Mouse (Mus musculus) fibroblast of lung, adult 2 months (primary cell): ENCODE measurements around the gene Dkkl1.
"Not testable (repeated sequence)": the region's sequence is repeated elsewhere in the genome, so short reads cannot be mapped to it uniquely, and the experiment has no call there.

Experiments
- DNase-seq: peaks from one replicate; pipeline ENCODE4 v3.0.0-alpha.2; 2011; ENCODE audit warnings: low read depth

Gene Dkkl1

GRCm38 (mm10) chr7:45211851-45212251 is at the start of gene Dkkl1:
TSS of gene Dkkl1 (minus strand) at chr7:45212147.
- no peak for DNase-seq

GRCm38 (mm10) chr7:45259281-45259680 is 47.3 kb upstream of the Dkkl1 start:
- no peak for DNase-seq

GRCm38 (mm10) chr7:45257063-45257840 is 45.3 kb upstream of the Dkkl1 start:
- no peak for DNase-seq

- DNase-seq: not testable (repeated sequence)
Observed at GRCm38 (mm10) chr7:45255822-45256221, 43.9 kb upstream of the Dkkl1 start.

GRCm38 (mm10) chr7:45253806-45254205 is 41.9 kb upstream of the Dkkl1 start:
- no peak for DNase-seq

GRCm38 (mm10) chr7:45247666-45248065 is 35.7 kb upstream of the Dkkl1 start:
- no peak for DNase-seq

GRCm38 (mm10) chr7:45241389-45241749 is 29.4 kb upstream of the Dkkl1 start:
- DNase-seq: no peak

- DNase-seq: no peak
Observed at GRCm38 (mm10) chr7:45240633-45241388, 28.9 kb upstream of the Dkkl1 start, which contains the start of gene Slc6a16. TSS of gene Slc6a16 (plus strand) at chr7:45241085.

GRCm38 (mm10) chr7:45240109-45240508 is 28.2 kb upstream of the Dkkl1 start:
- no peak for DNase-seq

- DNase-seq: no peak
Observed at GRCm38 (mm10) chr7:45238723-45239496, 27.0 kb upstream of the Dkkl1 start, which contains the start of gene Cd37. TSS of gene Cd37 (minus strand) at chr7:45239115.

GRCm38 (mm10) chr7:45237747-45238699 is 26.1 kb upstream of the Dkkl1 start:
- no peak for DNase-seq

- DNase-seq: no peak
Observed at GRCm38 (mm10) chr7:45235656-45236180, 23.8 kb upstream of the Dkkl1 start.

- DNase-seq: no peak
Observed at GRCm38 (mm10) chr7:45234922-45235571, 23.1 kb upstream of the Dkkl1 start.

GRCm38 (mm10) chr7:45234333-45234841 is 22.4 kb upstream of the Dkkl1 start:
- no peak for DNase-seq

GRCm38 (mm10) chr7:45233580-45234332 is 21.8 kb upstream of the Dkkl1 start:
- DNase-seq: no peak

- no peak for DNase-seq
Observed at GRCm38 (mm10) chr7:45232716-45233465, 20.9 kb upstream of the Dkkl1 start.

GRCm38 (mm10) chr7:45231941-45232340 is 20.0 kb upstream of the Dkkl1 start:
- DNase-seq: no peak

GRCm38 (mm10) chr7:45231192-45231591 is 19.2 kb upstream of the Dkkl1 start:
- DNase-seq: no peak
